Mouse (Mus musculus) spleen, postnatal 4 days (tissue): ENCODE measurements around the gene C1d.
A peak's percentile ranks its signal among the peaks of the same experiment; 100 is the strongest.
"Not testable (repeated sequence)": the region's sequence is repeated elsewhere in the genome, so short reads cannot be mapped to it uniquely, and the experiment has no call there.

ENCODE experiments used
- DNase-seq, 2 experiments: peaks; one replicate each; pipeline ENCODE4 v3.0.0; 2022; ENCODE audit warnings: low spot score in 2 of 2

C1d gene

GRCm38 (mm10) chr11:17257443-17257842 lies at the start of gene C1d:
C1d (plus strand) TSS chr11:17257579.
- DNase-seq = peak; percentile 95 to 98

GRCm38 (mm10) chr11:17211258-17212140 lies 45.9 kb upstream of the C1d start, which contains the start of gene Pno1:
Pno1 (minus strand) TSS chr11:17211568.
- peak; percentile 94 to 96 for DNase-seq

- DNase-seq = no peak
These were observed 45.3 kb upstream of the C1d start for GRCm38 (mm10) chr11:17212141-17212495.

GRCm38 (mm10) chr11:17212903-17213509 lies 44.4 kb upstream of the C1d start:
- DNase-seq = no peak

- no peak for DNase-seq
These were observed 41.9 kb upstream of the C1d start for GRCm38 (mm10) chr11:17215475-17215874.

GRCm38 (mm10) chr11:17221126-17221525 lies 36.3 kb upstream of the C1d start:
- DNase-seq = no peak

GRCm38 (mm10) chr11:17232792-17233191 lies 24.6 kb upstream of the C1d start:
- DNase-seq = no peak

- no peak for DNase-seq
These were observed 20.8 kb upstream of the C1d start for GRCm38 (mm10) chr11:17236449-17237037.

- not testable (repeated sequence) for DNase-seq
These were observed 18.8 kb upstream of the C1d start for GRCm38 (mm10) chr11:17238598-17238997.

- DNase-seq = no peak
These were observed 8.7 kb upstream of the C1d start for GRCm38 (mm10) chr11:17248715-17249114.

- no peak for DNase-seq
These were observed 490 bp upstream of the C1d start for GRCm38 (mm10) chr11:17256813-17257365.

GRCm38 (mm10) chr11:17257861-17258260 lies 482 bp downstream of the C1d start:
- peak in 1 of 2 experiments; percentile 72 for DNase-seq

- DNase-seq = no peak
These were observed 9.8 kb downstream of the C1d start for GRCm38 (mm10) chr11:17267176-17267575.

- DNase-seq = no peak
These were observed 11.4 kb downstream of the C1d start for GRCm38 (mm10) chr11:17268801-17269200.

- no peak for DNase-seq
These were observed 22.6 kb downstream of the C1d start for GRCm38 (mm10) chr11:17279959-17280358.

GRCm38 (mm10) chr11:17284055-17284454 lies 26.7 kb downstream of the C1d start:
- peak; percentile 21 to 73 for DNase-seq

- DNase-seq = no peak
These were observed 31.5 kb downstream of the C1d start for GRCm38 (mm10) chr11:17288884-17289283.

GRCm38 (mm10) chr11:17306007-17306891 lies 48.9 kb downstream of the C1d start:
- DNase-seq = no peak

- DNase-seq = no peak
These were observed 50.1 kb downstream of the C1d start for GRCm38 (mm10) chr11:17307457-17307856.
